8 mouse cellular contexts compared by ENCODE assay signal in the genomic region with DNA sequence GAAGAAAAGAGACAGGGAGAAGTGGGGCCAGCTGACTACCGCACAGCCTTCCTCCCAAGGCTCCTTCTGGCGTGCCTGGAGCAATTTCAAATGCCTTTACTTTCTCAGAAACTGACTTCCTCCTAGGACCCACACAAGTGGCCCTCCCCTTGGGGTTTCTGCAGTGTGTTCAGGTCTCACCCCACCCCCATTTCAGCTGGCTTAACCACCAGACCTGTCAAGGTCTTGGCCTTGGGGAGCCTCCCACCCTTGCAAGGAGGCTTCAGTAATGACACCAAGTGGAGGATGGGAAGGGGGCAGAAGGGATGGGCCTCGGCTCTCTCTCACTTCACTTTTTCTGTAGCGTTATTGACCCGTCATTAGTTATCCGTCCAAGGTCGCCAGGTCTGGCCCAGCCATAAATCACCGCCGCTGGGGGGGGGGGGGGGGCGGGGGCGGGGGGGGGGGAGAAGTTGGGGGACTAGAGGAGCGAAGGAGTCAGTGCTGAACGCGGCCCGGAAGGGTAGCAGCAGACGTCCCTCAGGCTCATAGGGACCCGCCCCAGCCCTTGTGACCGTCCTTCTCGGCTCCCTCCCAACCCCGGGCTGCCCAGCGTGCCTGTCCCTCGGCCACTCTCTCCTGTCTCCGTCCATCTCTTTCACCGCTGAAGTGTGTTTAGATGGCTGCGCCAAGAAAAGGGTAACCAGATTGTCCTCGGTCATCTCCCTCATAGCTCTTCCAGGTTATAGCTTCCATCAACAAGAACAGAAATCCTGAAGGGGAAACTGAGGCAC. TPM values are rescaled to one million over a fixed set of nuclear protein-coding genes. Genes with fewer than 3 reads are reported as not detected.
DNase-seq lines count a peak whose midpoint lies in the region; ATAC-seq lines count a peak whose summit lies in the region.

No protein-coding gene starts in this region.

- H3K9me3 ChIP-seq in heart, embryonic 14.5 days (ENCODE audit: control insufficient read depth, low read length) = no peaks in the 10 kb centered on the region
- H3K9me3 ChIP-seq in liver, embryonic 13.5 days (replicated peaks) = no peaks in the 10 kb centered on the region; the same call in 1 of the 2 replicates
- no peaks in the 10 kb centered on the region for H3K9me3 ChIP-seq in neural tube, embryonic 13.5 days

- peak; percentile 54 for DNase-seq in kidney, postnatal 10 days
- DNase-seq in kidney, adult 9 months = no peak
- peak; percentile 68 for DNase-seq in adrenal gland, postnatal 14 days
- DNase-seq in liver, embryonic 13.5 days = no peak
- DNase-seq in urinary bladder, postnatal 36 days (ENCODE audit: low spot score in 2 of 2) = no peak

- H3K27ac ChIP-seq in heart, embryonic 14.5 days (replicated peaks in 1 of 2; ENCODE audit: control insufficient read depth in 1 of 2, insufficient read depth in 1 of 2, low read depth in 2 of 2, low read length in 2 of 2) = no peak overlapping the region
- no peak overlapping the region for H3K27ac ChIP-seq in liver, embryonic 13.5 days
- no peak overlapping the region; the same call in 1 of the 2 replicates for H3K27ac ChIP-seq in neural tube, embryonic 13.5 days (replicated peaks)

- H3K9ac ChIP-seq in heart, embryonic 14.5 days (ENCODE audit: low read length) = peak overlapping the region; percentile 62
- peak overlapping the region; percentile 50 for H3K9ac ChIP-seq in liver, embryonic 13.5 days
- peak overlapping the region; percentile 68 for H3K9ac ChIP-seq in neural tube, embryonic 13.5 days

- no peak for ATAC-seq in heart, embryonic 14.5 days (ENCODE audit: insufficient number of reproducible peaks, insufficient read depth, low FRiP score, low read depth)
- no peak for ATAC-seq in liver, embryonic 13.5 days (ENCODE audit: low read depth)
- ATAC-seq in neural tube, embryonic 13.5 days (ENCODE audit: low read depth) = no peak
- no peak for ATAC-seq in erythroid progenitor cell, adult 5-6 weeks (replicated peaks; ENCODE audit: low FRiP score, poor library complexity, severe bottlenecking)

- H3K27me3 ChIP-seq in heart, embryonic 14.5 days (ENCODE audit: control insufficient read depth, insufficient read depth, low read length) = peaks cover 52% of the 10 kb centered on the region
- peaks cover 52% of the 10 kb centered on the region for H3K27me3 ChIP-seq in liver, embryonic 13.5 days
- peaks cover 48% of the 10 kb centered on the region for H3K27me3 ChIP-seq in neural tube, embryonic 13.5 days

- no peaks in the 10 kb centered on the region for H3K36me3 ChIP-seq in heart, embryonic 14.5 days (ENCODE audit: control insufficient read depth, insufficient read depth, low read length)
- no peaks in the 10 kb centered on the region for H3K36me3 ChIP-seq in liver, embryonic 13.5 days
- H3K36me3 ChIP-seq in neural tube, embryonic 13.5 days = no peaks in the 10 kb centered on the region

- peak overlapping the region; percentile 40 to 44 for H3K4me3 ChIP-seq in heart, embryonic 14.5 days (ENCODE audit: control insufficient read depth in 1 of 2, insufficient read depth in 1 of 2, low read depth in 1 of 2, low read length in 2 of 2)
- H3K4me3 ChIP-seq in liver, embryonic 13.5 days (replicated peaks) = peak overlapping the region; percentile 56
- H3K4me3 ChIP-seq in neural tube, embryonic 13.5 days = peak overlapping the region; percentile 39

- 2% methylated on average over 21 of the region's 26 CpGs for WGBS in heart, embryonic 14.5 days
- under 1% methylated on average over 20 of the region's 26 CpGs for WGBS in liver, embryonic 13.5 days (ENCODE audit: insufficient replicate concordance)
- WGBS in neural tube, embryonic 13.5 days = under 1% methylated on average over 14 of the region's 26 CpGs

- peaks cover 3 to 5% of the 10 kb centered on the region in 2 experiments; a peak in 2 of 4 replicates for H3K4me1 ChIP-seq in heart, embryonic 14.5 days (ENCODE audit: control insufficient read depth in 2 of 2, insufficient read depth in 2 of 2, low read length in 2 of 2)
- peaks cover 60% of the 10 kb centered on the region for H3K4me1 ChIP-seq in liver, embryonic 13.5 days (replicated peaks)
- peaks cover 78% of the 10 kb centered on the region for H3K4me1 ChIP-seq in neural tube, embryonic 13.5 days (replicated peaks)

- H3K4me2 ChIP-seq in heart, embryonic 14.5 days (ENCODE audit: low read length) = peak overlapping the region; percentile 96
- peak overlapping the region; percentile 79 for H3K4me2 ChIP-seq in liver, embryonic 13.5 days
- H3K4me2 ChIP-seq in neural tube, embryonic 13.5 days = peak overlapping the region; percentile 79

RNA-seq across cellular contexts. Expression of a gene that starts 16.0 kb away (rescaled TPM):
- total RNA-seq in adrenal gland, postnatal 14 days (2021) = 9.3 and 11.3 TPM in 2 replicates
- polyA plus RNA-seq in heart, embryonic 14.5 days (2014; fragmentation: Nextera tagmentation; extraction: Ambion mirVana) = 13.0 and 13.9 TPM in 2 replicates
- 6.7 and 7.1 TPM in 2 replicates for polyA plus RNA-seq in liver, embryonic 13.5 days (2015; fragmentation: Nextera tagmentation; extraction: Ambion mirVana)
- 12.0 and 14.2 TPM in 2 replicates for polyA plus RNA-seq in neural tube, embryonic 13.5 days (2015; fragmentation: Nextera tagmentation; extraction: Ambion mirVana)
- 3.6 TPM in 1 of 2 replicates, not detected in the other for total RNA-seq in erythroid progenitor cell, adult 5-6 weeks (2015; ENCODE audit: low replicate concordance)
- total RNA-seq in erythroid progenitor cell, adult 5-6 weeks (2017; ENCODE audit: low replicate concordance) = 3.0 TPM in 1 of 2 replicates, not detected in the other

RNA-seq across cellular contexts. Expression of a gene that starts 16.1 kb away (rescaled TPM):
- total RNA-seq in adrenal gland, postnatal 14 days (2021) = 21.1 and 22.6 TPM in 2 replicates
- 31.8 and 38.2 TPM in 2 replicates for polyA plus RNA-seq in heart, embryonic 14.5 days (2014; fragmentation: Nextera tagmentation; extraction: Ambion mirVana)
- polyA plus RNA-seq in liver, embryonic 13.5 days (2015; fragmentation: Nextera tagmentation; extraction: Ambion mirVana) = 19.9 and 21.5 TPM in 2 replicates
- 63.4 and 66.7 TPM in 2 replicates for polyA plus RNA-seq in neural tube, embryonic 13.5 days (2015; fragmentation: Nextera tagmentation; extraction: Ambion mirVana)
- total RNA-seq in erythroid progenitor cell, adult 5-6 weeks (2015; ENCODE audit: low replicate concordance) = 3.4 TPM in 1 of 2 replicates, not detected in the other
- total RNA-seq in erythroid progenitor cell, adult 5-6 weeks (2017; ENCODE audit: low replicate concordance) = 4.0 and 7.7 TPM in 2 replicates

Comparison
In these comparisons a context has a peak if more than half of its experiments do, and no peak if none do; other contexts are left out.
1. DNase-seq: peak in kidney, postnatal 10 days (single experiment) and adrenal gland, postnatal 14 days (single experiment); none in kidney, adult 9 months (single experiment), liver, embryonic 13.5 days (single experiment) and urinary bladder, postnatal 36 days (0 of 2).
2. Peak in every context shown above with its lines, with median percentiles within 50 percentile points of each other: H3K4me2 ChIP-seq, H3K4me3 ChIP-seq and H3K9ac ChIP-seq.